Mouse (Mus musculus) T-helper 1 cell (primary cell): ENCODE results near the gene Capzb.

Source experiments
- in situ Hi-C: fragments of 300-600 bp; cut with MboI, MseI; formaldehyde crosslinking; loops from one replicate; pipeline ENCODE4 v1.15.1; 2025; ENCODE audit warnings: high pct_unique_total_duplicates

The Capzb gene

GRCm38 (mm10) chr4:139179731-139180625 is 12.7 kb upstream of the Capzb start:
- in situ Hi-C loops: no loop called here

- in situ Hi-C loops: no loop called here
Observed at GRCm38 (mm10) chr4:139182511-139182910, 10.2 kb upstream of the Capzb start.

GRCm38 (mm10) chr4:139185766-139186442 is 6.8 kb upstream of the Capzb start:
- in situ Hi-C loops: no loop called here

- in situ Hi-C loops: no loop called here
Observed at GRCm38 (mm10) chr4:139187930-139188329, 4.8 kb upstream of the Capzb start.

GRCm38 (mm10) chr4:139191605-139192498 is 847 bp upstream of the Capzb start:
- in situ Hi-C loops: no loop called here

GRCm38 (mm10) chr4:139193176-139194093 is 736 bp downstream of the Capzb start:
- in situ Hi-C loops: no loop called here

- in situ Hi-C loops: no loop called here
Observed at GRCm38 (mm10) chr4:139195101-139195500, 2.4 kb downstream of the Capzb start.

- in situ Hi-C loops: no loop called here
Observed at GRCm38 (mm10) chr4:139196464-139196863, 3.8 kb downstream of the Capzb start.

GRCm38 (mm10) chr4:139196949-139197348 is 4.2 kb downstream of the Capzb start:
- in situ Hi-C loops: no loop called here

GRCm38 (mm10) chr4:139197453-139197852 is 4.8 kb downstream of the Capzb start:
- in situ Hi-C loops: no loop called here

- in situ Hi-C loops: no loop called here
Observed at GRCm38 (mm10) chr4:139198004-139198689, 5.4 kb downstream of the Capzb start.

GRCm38 (mm10) chr4:139199126-139199525 is 6.4 kb downstream of the Capzb start:
- in situ Hi-C loops: no loop called here

- in situ Hi-C loops: no loop called here
Observed at GRCm38 (mm10) chr4:139199703-139200340, 7.1 kb downstream of the Capzb start.

GRCm38 (mm10) chr4:139200946-139201345 is 8.2 kb downstream of the Capzb start:
- in situ Hi-C loops: no loop called here

- in situ Hi-C loops: no loop called here
Observed at GRCm38 (mm10) chr4:139202556-139202955, 9.9 kb downstream of the Capzb start.

GRCm38 (mm10) chr4:139203381-139203780 is 10.7 kb downstream of the Capzb start:
- in situ Hi-C loops: no loop called here

- in situ Hi-C loops: no loop called here
Observed at GRCm38 (mm10) chr4:139205842-139206241, 13.1 kb downstream of the Capzb start.

GRCm38 (mm10) chr4:139206353-139207045 is 13.8 kb downstream of the Capzb start:
- in situ Hi-C loops: no loop called here
